Mouse (Mus musculus) R1 (cell line): Measurements from ENCODE around the gene Gm20388.
"Not testable (repeated sequence)": the region's sequence is repeated elsewhere in the genome, so short reads cannot be mapped to it uniquely, and the experiment has no call there.

Source experiments
- DNase-seq: peaks from one replicate; pipeline ENCODE4 v3.0.0-alpha.2; 2018; ENCODE audit warnings: low read depth, low spot score

Gm20388 gene

GRCm38 (mm10) chr8:123627410-123628147 is 3716.9 kb downstream of the Gm20388 start:
- DNase-seq = peak; percentile 50

- peak; percentile 78 for DNase-seq
Observed at GRCm38 (mm10) chr8:123628253-123628967, 3717.8 kb downstream of the Gm20388 start.

- peak; percentile 74 for DNase-seq
Observed at GRCm38 (mm10) chr8:123628968-123629755, 3718.5 kb downstream of the Gm20388 start.

- no peak for DNase-seq
Observed at GRCm38 (mm10) chr8:123630058-123630457, 3719.4 kb downstream of the Gm20388 start.

- DNase-seq = peak; percentile 48
Observed at GRCm38 (mm10) chr8:123630841-123631251, 3720.2 kb downstream of the Gm20388 start.

GRCm38 (mm10) chr8:123631746-123632145 is 3721.1 kb downstream of the Gm20388 start:
- DNase-seq = not testable (repeated sequence)

GRCm38 (mm10) chr8:123632257-123632656 is 3721.6 kb downstream of the Gm20388 start:
- no peak for DNase-seq

- DNase-seq = no peak
Observed at GRCm38 (mm10) chr8:123633801-123634200, 3723.2 kb downstream of the Gm20388 start.

- no peak for DNase-seq
Observed at GRCm38 (mm10) chr8:123634395-123635131, 3723.9 kb downstream of the Gm20388 start.

GRCm38 (mm10) chr8:123635671-123636070 is 3725.0 kb downstream of the Gm20388 start:
- no peak for DNase-seq

GRCm38 (mm10) chr8:123643330-123644051 is 3732.8 kb downstream of the Gm20388 start:
- DNase-seq = peak; percentile 81

GRCm38 (mm10) chr8:123645229-123645628 is 3734.6 kb downstream of the Gm20388 start:
- DNase-seq = no peak

GRCm38 (mm10) chr8:123648245-123649170 is 3737.9 kb downstream of the Gm20388 start:
- no peak for DNase-seq

GRCm38 (mm10) chr8:123649483-123649882 is 3738.8 kb downstream of the Gm20388 start:
- no peak for DNase-seq

- DNase-seq = no peak
Observed at GRCm38 (mm10) chr8:123651390-123652098, 3740.9 kb downstream of the Gm20388 start.

GRCm38 (mm10) chr8:123652641-123653040 is 3742.0 kb downstream of the Gm20388 start:
- DNase-seq = peak; percentile 49

- DNase-seq = peak; percentile 84
Observed at GRCm38 (mm10) chr8:123653308-123653993, 3742.8 kb downstream of the Gm20388 start, which contains the start of gene Rhou. Rhou (plus strand) TSS chr8:123653929.

- DNase-seq = peak; percentile 63
Observed at GRCm38 (mm10) chr8:123653994-123654569, 3743.4 kb downstream of the Gm20388 start.
